Mouse (Mus musculus): Measurements from ENCODE around the gene Btbd7. TPM values are rescaled to one million over a fixed set of nuclear protein-coding genes. Genes with fewer than 3 reads are reported as not detected.

The Btbd7 gene
- polyA plus RNA-seq (2015; fragmentation: Nextera tagmentation; extraction: Ambion mirVana) = 7.0 and 8.2 TPM in 2 replicates

GRCm38 (mm10) chr12:102878031-102878823, at the start of gene Btbd7:
Gene Btbd7 (minus strand): TSS chr12:102878471.

GRCm38 (mm10) chr12:102899091-102899490, 20.8 kb upstream of the Btbd7 start, which contains the start of gene Cox8c:
Gene Cox8c (plus strand): TSS chr12:102899316.

GRCm38 (mm10) chr12:102758403-102758756, 119.9 kb downstream of the Btbd7 start, which contains the start of gene Gm20604:
Gene Gm20604 (minus strand): TSS chr12:102758672.

GRCm38 (mm10) chr12:102757689-102758402, 120.4 kb downstream of the Btbd7 start, which contains the start of the genes Gm28051, Gon7 and Ubr7:
Gene Gm28051 (minus strand): TSS chr12:102757765.
Gene Gon7 (minus strand): TSS chr12:102757803.
Gene Ubr7 (plus strand): TSS chr12:102757967.

GRCm38 (mm10) chr12:102743589-102744574, 134.4 kb downstream of the Btbd7 start, which contains the start of the genes Moap1 and Tmem251:
Gene Moap1 (minus strand): TSS chr12:102743661.
Gene Tmem251 (plus strand): TSS chr12:102743762.

Other genes starting within 250 kb of the Btbd7 start
- 4.3 and 6.0 TPM in 2 replicates for gene Itpk1, start 173.5 kb downstream of the Btbd7 start, polyA plus RNA-seq (2015; fragmentation: Nextera tagmentation; extraction: Ambion mirVana)
- 5.4 and 8.3 TPM in 2 replicates for gene Moap1, start 134.8 kb downstream of the Btbd7 start, polyA plus RNA-seq (2015; fragmentation: Nextera tagmentation; extraction: Ambion mirVana)
- gene Tmem251, start 134.7 kb downstream of the Btbd7 start, polyA plus RNA-seq (2015; fragmentation: Nextera tagmentation; extraction: Ambion mirVana) = 10.0 and 11.3 TPM in 2 replicates
- gene Gm28051, start 120.7 kb downstream of the Btbd7 start, polyA plus RNA-seq (2015; fragmentation: Nextera tagmentation; extraction: Ambion mirVana) = 0.77 TPM in 1 of 2 replicates, not detected in the other
- gene Gon7, start 120.7 kb downstream of the Btbd7 start, polyA plus RNA-seq (2015; fragmentation: Nextera tagmentation; extraction: Ambion mirVana) = 20.8 and 22.2 TPM in 2 replicates
- gene Ubr7, start 120.5 kb downstream of the Btbd7 start, polyA plus RNA-seq (2015; fragmentation: Nextera tagmentation; extraction: Ambion mirVana) = 25.6 and 26.4 TPM in 2 replicates
- gene Gm20604, start 119.8 kb downstream of the Btbd7 start, polyA plus RNA-seq (2015; fragmentation: Nextera tagmentation; extraction: Ambion mirVana) = 12.4 and 12.5 TPM in 2 replicates
- gene Cox8c, start 20.8 kb upstream of the Btbd7 start, polyA plus RNA-seq (2015; fragmentation: Nextera tagmentation; extraction: Ambion mirVana) = not detected in 2 replicates
- gene Unc79, start 70.4 kb upstream of the Btbd7 start, polyA plus RNA-seq (2015; fragmentation: Nextera tagmentation; extraction: Ambion mirVana) = 0.02 and 0.04 TPM in 2 replicates

Data from spleen, postnatal 0 days (tissue).